Mouse (Mus musculus): Measurements from ENCODE around the gene Gm10799.
"Not testable (repeated sequence)": the region's sequence is repeated elsewhere in the genome, so short reads cannot be mapped to it uniquely, and the experiment has no call there.

- not testable (repeated sequence) for TF ChIP-seq CTCF (IDR thresholded peaks at IDR 0.05; ENCODE audit: low read depth, low read length); POLR2A (IDR thresholded peaks at IDR 0.05; ENCODE audit: insufficient read depth, low read length); EP300 (IDR thresholded peaks at IDR 0.05; ENCODE audit: insufficient read depth, low read depth, low read length)
Measured at GRCm38 (mm10) chr2:104113563-104113962, 45.2 kb upstream of the Gm10799 start.
